Mouse (Mus musculus): ENCODE data around the gene Cuedc1.

Cuedc1 gene

GRCm38 (mm10) chr11:88148638-88149279 is 50.9 kb downstream of the Cuedc1 start:
- DNase-seq, result peak; percentile 59

GRCm38 (mm10) chr11:88151379-88152155 is 53.7 kb downstream of the Cuedc1 start:
- DNase-seq, result no peak

GRCm38 (mm10) chr11:88153880-88154279 is 56.0 kb downstream of the Cuedc1 start:
- no peak for DNase-seq

- DNase-seq, result no peak
These were observed 56.6 kb downstream of the Cuedc1 start for GRCm38 (mm10) chr11:88154500-88154899.

- no peak for DNase-seq
These were observed 57.6 kb downstream of the Cuedc1 start for GRCm38 (mm10) chr11:88155451-88155850.

- DNase-seq, result no peak
These were observed 58.1 kb downstream of the Cuedc1 start for GRCm38 (mm10) chr11:88155998-88156397.

- no peak for DNase-seq
These were observed 58.5 kb downstream of the Cuedc1 start for GRCm38 (mm10) chr11:88156403-88156802.

- peak; percentile 64 for DNase-seq
These were observed 61.0 kb downstream of the Cuedc1 start for GRCm38 (mm10) chr11:88158842-88159246.

GRCm38 (mm10) chr11:88159389-88159788 is 61.5 kb downstream of the Cuedc1 start:
- no peak for DNase-seq

- no peak for DNase-seq
These were observed 62.5 kb downstream of the Cuedc1 start for GRCm38 (mm10) chr11:88160316-88160715.

- DNase-seq, result peak; percentile 77
These were observed 63.3 kb downstream of the Cuedc1 start for GRCm38 (mm10) chr11:88161051-88161581.

- peak; percentile 92 for DNase-seq
These were observed 63.9 kb downstream of the Cuedc1 start for GRCm38 (mm10) chr11:88161651-88162362.

GRCm38 (mm10) chr11:88162740-88163139 is 64.9 kb downstream of the Cuedc1 start:
- DNase-seq, result no peak

GRCm38 (mm10) chr11:88164213-88164723 is 66.4 kb downstream of the Cuedc1 start:
- DNase-seq, result no peak

GRCm38 (mm10) chr11:88164801-88165377 is 67.0 kb downstream of the Cuedc1 start:
- peak; percentile 61 for DNase-seq

GRCm38 (mm10) chr11:88165683-88166364 is 68.0 kb downstream of the Cuedc1 start:
- no peak for DNase-seq

- DNase-seq, result no peak
These were observed 68.6 kb downstream of the Cuedc1 start for GRCm38 (mm10) chr11:88166471-88166870.

GRCm38 (mm10) chr11:88168611-88169010 is 70.8 kb downstream of the Cuedc1 start:
- DNase-seq, result no peak

GRCm38 (mm10) chr11:88169531-88170040 is 71.7 kb downstream of the Cuedc1 start:
- DNase-seq, result no peak

GRCm38 (mm10) chr11:88170606-88171005 is 72.7 kb downstream of the Cuedc1 start:
- no peak for DNase-seq

GRCm38 (mm10) chr11:88171876-88172442 is 74.1 kb downstream of the Cuedc1 start:
- no peak for DNase-seq

All from cerebellum, adult 11 months (tissue).